Mouse (Mus musculus): ENCODE measurements around the gene Nfasc. TPM values are rescaled to one million over a fixed set of nuclear protein-coding genes. Genes with fewer than 3 reads are reported as not detected.
A peak's percentile ranks its signal among the peaks of the same experiment; 100 is the strongest.

The Nfasc gene
- polyA plus RNA-seq, 1 experiment from 2014 or later, result 0.06 TPM

- H3K36me3 ChIP-seq (ENCODE audit: insufficient read depth, low read length), result no peaks in the 10 kb centered on the region
- no peak overlapping the region for H3K9ac ChIP-seq (replicated peaks; ENCODE audit: low read depth)
- 78% methylated on average over 6 of the region's 6 CpGs for WGBS
- DNase-seq (ENCODE audit: low spot score) (no peak), ATAC-seq (no peak)
- H3K4me2 ChIP-seq (replicated peaks; ENCODE audit: low read depth, low read length), result no peak overlapping the region
- no peaks in the 10 kb centered on the region for H3K9me3 ChIP-seq (ENCODE audit: low read length)
- no peaks in the 10 kb centered on the region for H3K27me3 ChIP-seq (replicated peaks; ENCODE audit: insufficient read depth, low read length)
- H3K4me3 ChIP-seq (ENCODE audit: low read depth, low read length), result no peak overlapping the region
- TF ChIP-seq EP300 (IDR thresholded peaks at IDR 0.05) (no peak), CTCF (IDR thresholded peaks at IDR 0.05) (no peak)
- H3K4me1 ChIP-seq (ENCODE audit: insufficient read depth, low read depth, low read length), result no peaks in the 10 kb centered on the region
- H3K27ac ChIP-seq (ENCODE audit: low read length), result no peak overlapping the region
These were observed 33.4 kb upstream of the Nfasc start for GRCm38 (mm10) chr1:132774959-132775358.

GRCm38 (mm10) chr1:132771377-132771776 is 29.8 kb upstream of the Nfasc start:
- TF ChIP-seq EP300 (IDR thresholded peaks at IDR 0.05) (no peak), CTCF (IDR thresholded peaks at IDR 0.05) (peak; percentile 62)
- DNase-seq (ENCODE audit: low spot score), result peak; percentile 43
- H3K36me3 ChIP-seq (ENCODE audit: insufficient read depth, low read length), result no peaks in the 10 kb centered on the region
- WGBS, result 20% methylated on average over 5 of the region's 5 CpGs
- no peak overlapping the region for H3K9ac ChIP-seq (replicated peaks; ENCODE audit: low read depth)
- no peak for ATAC-seq
- no peaks in the 10 kb centered on the region for H3K27me3 ChIP-seq (replicated peaks; ENCODE audit: insufficient read depth, low read length)
- no peak overlapping the region for H3K4me3 ChIP-seq (ENCODE audit: low read depth, low read length)
- H3K4me1 ChIP-seq (ENCODE audit: insufficient read depth, low read depth, low read length), result no peaks in the 10 kb centered on the region; the same call in 1 of the 2 replicates
- no peak overlapping the region for H3K27ac ChIP-seq (ENCODE audit: low read length)
- H3K9me3 ChIP-seq (ENCODE audit: low read length), result no peaks in the 10 kb centered on the region
- H3K4me2 ChIP-seq (replicated peaks; ENCODE audit: low read depth, low read length), result no peak overlapping the region

- Histone ChIP-seq H3K9me3 (ENCODE audit: low read length) (no peaks in the 10 kb centered on the region), H3K36me3 (ENCODE audit: insufficient read depth, low read length) (no peaks in the 10 kb centered on the region), H3K27me3 (replicated peaks; ENCODE audit: insufficient read depth, low read length) (no peaks in the 10 kb centered on the region), H3K4me2 (replicated peaks; ENCODE audit: low read depth, low read length) (no peak overlapping the region), H3K27ac (ENCODE audit: low read length) (no peak overlapping the region), H3K9ac (replicated peaks; ENCODE audit: low read depth) (no peak overlapping the region), H3K4me1 (ENCODE audit: insufficient read depth, low read depth, low read length) (no peaks in the 10 kb centered on the region; the same call in 1 of the 2 replicates), H3K4me3 (ENCODE audit: low read depth, low read length) (no peak overlapping the region)
- WGBS, result 58% methylated on average over 3 of the region's 3 CpGs
- ATAC-seq (no peak), DNase-seq (ENCODE audit: low spot score) (no peak)
- no peak for TF ChIP-seq EP300 (IDR thresholded peaks at IDR 0.05)
- no peak for TF ChIP-seq CTCF (IDR thresholded peaks at IDR 0.05)
These were observed 28.0 kb upstream of the Nfasc start for GRCm38 (mm10) chr1:132769559-132769958.

- H3K27me3 ChIP-seq (replicated peaks; ENCODE audit: insufficient read depth, low read length), result no peaks in the 10 kb centered on the region
- ATAC-seq (no peak; the same call in 1 of the 2 replicates), DNase-seq (ENCODE audit: low spot score) (no peak)
- TF ChIP-seq EP300 (IDR thresholded peaks at IDR 0.05) (no peak), CTCF (IDR thresholded peaks at IDR 0.05) (no peak)
- H3K4me3 ChIP-seq (ENCODE audit: low read depth, low read length), result no peak overlapping the region
- H3K36me3 ChIP-seq (ENCODE audit: insufficient read depth, low read length), result no peaks in the 10 kb centered on the region
- no peaks in the 10 kb centered on the region; the same call in 1 of the 2 replicates for H3K4me1 ChIP-seq (ENCODE audit: insufficient read depth, low read depth, low read length)
- no peak overlapping the region for H3K4me2 ChIP-seq (replicated peaks; ENCODE audit: low read depth, low read length)
- 74% methylated on average over 7 of the region's 7 CpGs for WGBS
- H3K27ac ChIP-seq (ENCODE audit: low read length), result no peak overlapping the region
- no peak overlapping the region for H3K9ac ChIP-seq (replicated peaks; ENCODE audit: low read depth)
- H3K9me3 ChIP-seq (ENCODE audit: low read length), result no peaks in the 10 kb centered on the region
These were observed 25.8 kb upstream of the Nfasc start for GRCm38 (mm10) chr1:132767422-132767821.

GRCm38 (mm10) chr1:132765887-132766651 is 24.5 kb upstream of the Nfasc start:
- no peaks in the 10 kb centered on the region; the same call in 1 of the 2 replicates for H3K4me1 ChIP-seq (ENCODE audit: insufficient read depth, low read depth, low read length)
- DNase-seq (ENCODE audit: low spot score) (no peak), ATAC-seq (no peak)
- no peak overlapping the region for H3K27ac ChIP-seq (ENCODE audit: low read length)
- no peak overlapping the region for H3K4me2 ChIP-seq (replicated peaks; ENCODE audit: low read depth, low read length)
- no peak overlapping the region for H3K9ac ChIP-seq (replicated peaks; ENCODE audit: low read depth)
- no peaks in the 10 kb centered on the region for H3K9me3 ChIP-seq (ENCODE audit: low read length)
- H3K27me3 ChIP-seq (replicated peaks; ENCODE audit: insufficient read depth, low read length), result no peaks in the 10 kb centered on the region
- no peak overlapping the region for H3K4me3 ChIP-seq (ENCODE audit: low read depth, low read length)
- no peak for TF ChIP-seq CTCF (IDR thresholded peaks at IDR 0.05)
- TF ChIP-seq EP300 (IDR thresholded peaks at IDR 0.05), result no peak
- H3K36me3 ChIP-seq (ENCODE audit: insufficient read depth, low read length), result no peaks in the 10 kb centered on the region
- WGBS, result 15% methylated on average over 16 of the region's 16 CpGs

- Histone ChIP-seq H3K9me3 (ENCODE audit: low read length) (no peaks in the 10 kb centered on the region), H3K4me3 (ENCODE audit: low read depth, low read length) (no peak overlapping the region), H3K4me2 (replicated peaks; ENCODE audit: low read depth, low read length) (no peak overlapping the region), H3K27me3 (replicated peaks; ENCODE audit: insufficient read depth, low read length) (no peaks in the 10 kb centered on the region), H3K36me3 (ENCODE audit: insufficient read depth, low read length) (no peaks in the 10 kb centered on the region), H3K4me1 (ENCODE audit: insufficient read depth, low read depth, low read length) (no peaks in the 10 kb centered on the region; the same call in 1 of the 2 replicates), H3K9ac (replicated peaks; ENCODE audit: low read depth) (no peak overlapping the region), H3K27ac (ENCODE audit: low read length) (no peak overlapping the region)
- DNase-seq (ENCODE audit: low spot score) (no peak), ATAC-seq (no peak)
- 70% methylated on average over 10 of the region's 10 CpGs for WGBS
- TF ChIP-seq CTCF (IDR thresholded peaks at IDR 0.05), result no peak
- TF ChIP-seq EP300 (IDR thresholded peaks at IDR 0.05), result no peak
These were observed 23.6 kb upstream of the Nfasc start for GRCm38 (mm10) chr1:132765222-132765621.
